Mouse (Mus musculus): Measurements from ENCODE around the gene Lmo7.
A peak's percentile ranks its signal among the peaks of the same experiment; 100 is the strongest.

Gene Lmo7

GRCm38 (mm10) chr14:101780016-101780415 is 50.3 kb downstream of the Lmo7 start:
- no peak for DNase-seq (ENCODE audit: low read depth)

GRCm38 (mm10) chr14:101781219-101781618 is 51.5 kb downstream of the Lmo7 start:
- DNase-seq (ENCODE audit: low read depth) = no peak

- peak; percentile 34 for DNase-seq (ENCODE audit: low read depth)
Observed at GRCm38 (mm10) chr14:101781943-101782510, 52.3 kb downstream of the Lmo7 start.

GRCm38 (mm10) chr14:101784315-101784945 is 54.7 kb downstream of the Lmo7 start:
- DNase-seq (ENCODE audit: low read depth) = peak; percentile 93

GRCm38 (mm10) chr14:101787903-101788302 is 58.1 kb downstream of the Lmo7 start:
- no peak for DNase-seq (ENCODE audit: low read depth)

GRCm38 (mm10) chr14:101788475-101788874 is 58.7 kb downstream of the Lmo7 start:
- DNase-seq (ENCODE audit: low read depth) = no peak

GRCm38 (mm10) chr14:101794553-101795177 is 64.9 kb downstream of the Lmo7 start:
- DNase-seq (ENCODE audit: low read depth) = no peak

- DNase-seq (ENCODE audit: low read depth) = no peak
Observed at GRCm38 (mm10) chr14:101797930-101798500, 68.3 kb downstream of the Lmo7 start.

GRCm38 (mm10) chr14:101798766-101799165 is 69.0 kb downstream of the Lmo7 start:
- DNase-seq (ENCODE audit: low read depth) = no peak

- DNase-seq (ENCODE audit: low read depth) = no peak
Observed at GRCm38 (mm10) chr14:101801674-101802073, 71.9 kb downstream of the Lmo7 start.

- DNase-seq (ENCODE audit: low read depth) = no peak
Observed at GRCm38 (mm10) chr14:101804119-101804518, 74.4 kb downstream of the Lmo7 start.

GRCm38 (mm10) chr14:101804562-101805327 is 75.0 kb downstream of the Lmo7 start:
- DNase-seq (ENCODE audit: low read depth) = no peak

GRCm38 (mm10) chr14:101805328-101805697 is 75.6 kb downstream of the Lmo7 start:
- no peak for DNase-seq (ENCODE audit: low read depth)

GRCm38 (mm10) chr14:101806058-101806457 is 76.3 kb downstream of the Lmo7 start:
- DNase-seq (ENCODE audit: low read depth) = no peak

GRCm38 (mm10) chr14:101806607-101807006 is 76.8 kb downstream of the Lmo7 start:
- DNase-seq (ENCODE audit: low read depth) = no peak

- no peak for DNase-seq (ENCODE audit: low read depth)
Observed at GRCm38 (mm10) chr14:101816450-101816849, 86.7 kb downstream of the Lmo7 start.

GRCm38 (mm10) chr14:101822390-101822789 is 92.6 kb downstream of the Lmo7 start:
- no peak for DNase-seq (ENCODE audit: low read depth)

GRCm38 (mm10) chr14:101822871-101823270 is 93.1 kb downstream of the Lmo7 start:
- no peak for DNase-seq (ENCODE audit: low read depth)

GRCm38 (mm10) chr14:101829676-101830075 is 99.9 kb downstream of the Lmo7 start:
- no peak for DNase-seq (ENCODE audit: low read depth)

GRCm38 (mm10) chr14:101830116-101830515 is 100.4 kb downstream of the Lmo7 start:
- no peak for DNase-seq (ENCODE audit: low read depth)

- no peak for DNase-seq (ENCODE audit: low read depth)
Observed at GRCm38 (mm10) chr14:101834109-101834508, 104.4 kb downstream of the Lmo7 start.

GRCm38 (mm10) chr14:101836401-101836800 is 106.6 kb downstream of the Lmo7 start:
- DNase-seq (ENCODE audit: low read depth) = no peak

All from fibroblast of lung, adult 2 months (primary cell).